Mouse (Mus musculus): ENCODE results near the gene Cox5a. TPM values are rescaled to one million over a fixed set of nuclear protein-coding genes. Genes with fewer than 3 reads are reported as not detected.

Cox5a gene
- total and polyA plus RNA-seq, 3 experiments: 106 to 455 (median 129) TPM

- H3K4me3 ChIP-seq (ENCODE audit: low read depth, low read length): no peak overlapping the region
- H3K36me3 ChIP-seq (replicated peaks): peaks cover 82% of the 10 kb centered on the region
These were observed 53.3 kb downstream of the Cox5a start for GRCm38 (mm10) chr9:57574397-57574796.

DNA sequence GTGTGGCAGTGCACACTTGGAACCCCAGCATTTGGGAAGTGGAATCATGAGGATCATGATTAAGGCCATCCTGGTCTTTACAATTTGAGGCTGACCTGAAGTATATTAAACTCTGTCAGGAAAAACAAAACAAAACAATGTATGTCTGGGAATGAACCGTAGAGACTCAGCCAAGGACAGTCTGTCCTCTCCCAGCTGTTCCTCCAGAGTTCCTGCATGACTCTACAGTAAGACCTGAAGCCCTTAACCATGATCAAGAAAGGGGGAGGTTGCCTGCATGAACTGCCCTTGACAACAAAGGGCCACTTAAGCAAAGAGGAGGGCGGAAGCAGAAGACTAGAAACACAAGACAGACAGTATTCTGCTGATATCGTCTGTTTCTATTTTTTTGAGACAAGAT, 54.5 kb downstream of the Cox5a start:
- TF ChIP-seq GATA2 (IDR thresholded peaks at IDR 0.05; ENCODE audit: borderline replicate concordance, low read depth, low read length) (no peak), GATA1 (IDR thresholded peaks at IDR 0.05; ENCODE audit: borderline replicate concordance, low read length) (no peak), TAL1 (conservative IDR thresholded peaks at IDR 0.05; ENCODE audit: low read depth, low read length) (no peak), CTCF (IDR thresholded peaks at IDR 0.05; ENCODE audit: low read depth, low read length) (no peak), POLR2AphosphoS5 (IDR thresholded peaks at IDR 0.05; ENCODE audit: insufficient replicate concordance, low read depth, low read length) (no peak)
- Histone ChIP-seq H3K36me3 (replicated peaks) (peaks cover 85% of the 10 kb centered on the region), H3K4me3 (ENCODE audit: low read depth, low read length) (no peak overlapping the region)

More at GRCm38 (mm10) chr9:57574397-57574796, 53.3 kb downstream of the Cox5a start:
- no peak for TF ChIP-seq CTCF (IDR thresholded peaks at IDR 0.05; ENCODE audit: low read depth, low read length)
- no peak for TF ChIP-seq GATA1 (IDR thresholded peaks at IDR 0.05; ENCODE audit: borderline replicate concordance, low read length)
- TF ChIP-seq TAL1 (conservative IDR thresholded peaks at IDR 0.05; ENCODE audit: low read depth, low read length): no peak
- no peak for TF ChIP-seq POLR2AphosphoS5 (IDR thresholded peaks at IDR 0.05; ENCODE audit: insufficient replicate concordance, low read depth, low read length)
- no peak for TF ChIP-seq GATA2 (IDR thresholded peaks at IDR 0.05; ENCODE audit: borderline replicate concordance, low read depth, low read length)
- DNase-seq (ENCODE audit: low spot score): no peak
- Histone ChIP-seq H3K4me1 (ENCODE audit: insufficient read depth, low read depth, low read length) (peaks cover 12% of the 10 kb centered on the region; the same call in 1 of the 2 replicates), H3K27me3 (ENCODE audit: insufficient read depth, low read length) (no peaks in the 10 kb centered on the region), H3K9me3 (replicated peaks) (no peaks in the 10 kb centered on the region)
- no peak for ATAC-seq (ENCODE audit: extremely low read depth, insufficient number of reproducible peaks, low FRiP score, poor library complexity, severe bottlenecking)

DNA sequence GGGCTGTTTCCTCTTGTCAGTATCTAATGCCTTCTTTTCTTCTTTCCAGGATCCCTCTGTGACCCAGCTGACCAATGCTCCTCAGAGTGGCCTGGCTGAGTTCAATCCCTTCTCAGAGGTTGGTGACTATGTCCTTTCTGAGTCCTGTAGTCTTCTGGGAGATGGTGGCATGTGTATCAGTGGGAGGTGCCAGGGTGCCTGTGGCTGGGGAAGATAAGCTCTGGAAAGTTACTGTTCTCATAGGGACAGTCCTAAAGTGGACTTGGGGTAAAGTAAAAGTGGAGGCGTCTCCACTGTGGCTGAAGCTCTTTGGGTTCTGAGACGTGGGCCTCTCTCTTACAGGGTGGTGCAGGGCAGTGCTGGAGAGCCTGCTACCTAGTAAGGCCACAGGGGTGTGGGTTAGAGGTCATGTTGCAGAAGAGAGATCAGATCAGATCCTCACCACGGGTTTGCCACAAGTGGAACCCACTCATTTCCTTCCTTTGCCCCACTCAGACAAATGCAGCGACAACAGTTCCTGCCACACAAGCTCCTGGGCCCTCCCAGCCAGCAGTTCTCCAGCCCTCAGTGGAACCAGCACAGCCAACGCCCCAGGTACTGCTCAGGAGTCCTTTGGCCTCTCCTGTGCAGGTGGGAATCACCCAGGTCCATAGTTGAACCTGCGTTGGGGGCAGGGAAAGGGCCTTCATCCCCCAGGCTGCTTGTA, 56.2 kb downstream of the Cox5a start:
- DNase-seq (ENCODE audit: low spot score) (no peak), ATAC-seq (ENCODE audit: extremely low read depth, insufficient number of reproducible peaks, low FRiP score, poor library complexity, severe bottlenecking) (no peak)
- Histone ChIP-seq H3K9me3 (replicated peaks) (no peaks in the 10 kb centered on the region), H3K36me3 (replicated peaks) (peaks cover 87% of the 10 kb centered on the region), H3K4me1 (ENCODE audit: insufficient read depth, low read depth, low read length) (peaks cover 12% of the 10 kb centered on the region; the same call in 1 of the 2 replicates), H3K27me3 (ENCODE audit: insufficient read depth, low read length) (no peaks in the 10 kb centered on the region), H3K4me3 (ENCODE audit: low read depth, low read length) (no peak overlapping the region)
- TF ChIP-seq TAL1 (conservative IDR thresholded peaks at IDR 0.05; ENCODE audit: low read depth, low read length) (no peak), CTCF (IDR thresholded peaks at IDR 0.05; ENCODE audit: low read depth, low read length) (no peak), GATA1 (IDR thresholded peaks at IDR 0.05; ENCODE audit: borderline replicate concordance, low read length) (no peak), POLR2AphosphoS5 (IDR thresholded peaks at IDR 0.05; ENCODE audit: insufficient replicate concordance, low read depth, low read length) (no peak), GATA2 (IDR thresholded peaks at IDR 0.05; ENCODE audit: borderline replicate concordance, low read depth, low read length) (no peak)

More for the DNA sequence above, 54.5 kb downstream of the Cox5a start:
- no peaks in the 10 kb centered on the region for H3K9me3 ChIP-seq (replicated peaks)
- peaks cover 12% of the 10 kb centered on the region; the same call in 1 of the 2 replicates for H3K4me1 ChIP-seq (ENCODE audit: insufficient read depth, low read depth, low read length)
- no peaks in the 10 kb centered on the region for H3K27me3 ChIP-seq (ENCODE audit: insufficient read depth, low read length)
- DNase-seq (ENCODE audit: low spot score): no peak
- ATAC-seq (ENCODE audit: extremely low read depth, insufficient number of reproducible peaks, low FRiP score, poor library complexity, severe bottlenecking): no peak

Other genes starting within 250 kb of the Cox5a start
- gene Ppcdc, start 81.2 kb upstream of the Cox5a start, total RNA-seq (2014; fragmentation: Nextera tagmentation): 55.0 and 58.6 TPM in 2 replicates
- gene Ppcdc, start 81.2 kb upstream of the Cox5a start, total RNA-seq (2017): 26.0 and 29.9 TPM in 2 replicates
- 3.0 and 8.5 TPM in 2 replicates for gene Ppcdc, start 81.2 kb upstream of the Cox5a start, polyA plus RNA-seq (2012)
- not detected in 2 replicates for gene Scamp5, start 53.2 kb upstream of the Cox5a start, total RNA-seq (2014; fragmentation: Nextera tagmentation)
- 0.22 and 0.29 TPM in 2 replicates for gene Scamp5, start 53.2 kb upstream of the Cox5a start, total RNA-seq (2017)
- gene Scamp5, start 53.2 kb upstream of the Cox5a start, polyA plus RNA-seq (2012): 0.21 and 0.22 TPM in 2 replicates
- gene Rpp25, start 17.2 kb upstream of the Cox5a start, total RNA-seq (2014; fragmentation: Nextera tagmentation): 10.8 and 17.4 TPM in 2 replicates
- 2.9 and 5.4 TPM in 2 replicates for gene Rpp25, start 17.2 kb upstream of the Cox5a start, total RNA-seq (2017)
- gene Rpp25, start 17.2 kb upstream of the Cox5a start, polyA plus RNA-seq (2012): 5.4 and 6.2 TPM in 2 replicates
- 8.1 and 9.5 TPM in 2 replicates for gene Fam219b, start 16.3 kb downstream of the Cox5a start, total RNA-seq (2014; fragmentation: Nextera tagmentation)
- 12.2 and 15.5 TPM in 2 replicates for gene Fam219b, start 16.3 kb downstream of the Cox5a start, total RNA-seq (2017)
- gene Fam219b, start 16.3 kb downstream of the Cox5a start, polyA plus RNA-seq (2012): 11.3 and 16.8 TPM in 2 replicates
- 11.1 and 12.3 TPM in 2 replicates for gene Mpi, start 31.5 kb downstream of the Cox5a start, total RNA-seq (2014; fragmentation: Nextera tagmentation)
- gene Mpi, start 31.5 kb downstream of the Cox5a start, total RNA-seq (2017): 12.1 and 12.5 TPM in 2 replicates
- 2.5 and 4.4 TPM in 2 replicates for gene Mpi, start 31.5 kb downstream of the Cox5a start, polyA plus RNA-seq (2012)
- gene Scamp2, start 39.7 kb downstream of the Cox5a start, total RNA-seq (2014; fragmentation: Nextera tagmentation): 18.0 and 26.6 TPM in 2 replicates
- 16.6 and 19.4 TPM in 2 replicates for gene Scamp2, start 39.7 kb downstream of the Cox5a start, total RNA-seq (2017)
- gene Scamp2, start 39.7 kb downstream of the Cox5a start, polyA plus RNA-seq (2012): 7.4 and 19.2 TPM in 2 replicates
- 14.1 and 14.3 TPM in 2 replicates for gene Ulk3, start 68.2 kb downstream of the Cox5a start, total RNA-seq (2014; fragmentation: Nextera tagmentation)
- 10.0 and 10.5 TPM in 2 replicates for gene Ulk3, start 68.2 kb downstream of the Cox5a start, total RNA-seq (2017)
- 3.3 and 3.4 TPM in 2 replicates for gene Ulk3, start 68.2 kb downstream of the Cox5a start, polyA plus RNA-seq (2012)
- gene Cplx3, start 85.0 kb downstream of the Cox5a start, total RNA-seq (2014; fragmentation: Nextera tagmentation): not detected in 2 replicates
- gene Cplx3, start 85.0 kb downstream of the Cox5a start, total RNA-seq (2017): 0.11 TPM in 1 of 2 replicates, not detected in the other
- gene Cplx3, start 85.0 kb downstream of the Cox5a start, polyA plus RNA-seq (2012): not detected in 2 replicates
- not detected in 2 replicates for gene Lman1l, start 99.5 kb downstream of the Cox5a start, total RNA-seq (2014; fragmentation: Nextera tagmentation)
- not detected in 2 replicates for gene Lman1l, start 99.5 kb downstream of the Cox5a start, total RNA-seq (2017)
- not detected in 2 replicates for gene Lman1l, start 99.5 kb downstream of the Cox5a start, polyA plus RNA-seq (2012)
- 118 and 125 TPM in 2 replicates for gene Csk, start 132.4 kb downstream of the Cox5a start, total RNA-seq (2014; fragmentation: Nextera tagmentation)
- 151 and 154 TPM in 2 replicates for gene Csk, start 132.4 kb downstream of the Cox5a start, total RNA-seq (2017)
- gene Csk, start 132.4 kb downstream of the Cox5a start, polyA plus RNA-seq (2012): 311 and 332 TPM in 2 replicates
- gene Cyp1a2, start 162.4 kb downstream of the Cox5a start, total RNA-seq (2014; fragmentation: Nextera tagmentation): not detected in 2 replicates
- gene Cyp1a2, start 162.4 kb downstream of the Cox5a start, total RNA-seq (2017): not detected in 2 replicates
- not detected in 2 replicates for gene Cyp1a2, start 162.4 kb downstream of the Cox5a start, polyA plus RNA-seq (2012)
- not detected in 2 replicates for gene Cyp1a1, start 166.7 kb downstream of the Cox5a start, total RNA-seq (2014; fragmentation: Nextera tagmentation)
- gene Cyp1a1, start 166.7 kb downstream of the Cox5a start, total RNA-seq (2017): not detected in 2 replicates
- not detected in 2 replicates for gene Cyp1a1, start 166.7 kb downstream of the Cox5a start, polyA plus RNA-seq (2012)
- gene Edc3, start 187.3 kb downstream of the Cox5a start, total RNA-seq (2014; fragmentation: Nextera tagmentation): 11.6 and 13.2 TPM in 2 replicates
- 5.7 and 5.9 TPM in 2 replicates for gene Edc3, start 187.3 kb downstream of the Cox5a start, total RNA-seq (2017)
- 9.5 and 9.8 TPM in 2 replicates for gene Edc3, start 187.3 kb downstream of the Cox5a start, polyA plus RNA-seq (2012)
- 95.9 and 119 TPM in 2 replicates for gene Clk3, start 244.6 kb downstream of the Cox5a start, total RNA-seq (2014; fragmentation: Nextera tagmentation)
- gene Clk3, start 244.6 kb downstream of the Cox5a start, total RNA-seq (2017): 53.8 and 56.8 TPM in 2 replicates
- gene Clk3, start 244.6 kb downstream of the Cox5a start, polyA plus RNA-seq (2012): 33.0 and 36.9 TPM in 2 replicates